Mouse (Mus musculus): ENCODE measurements around the gene Frk. TPM values are rescaled to one million over a fixed set of nuclear protein-coding genes. Genes with fewer than 3 reads are reported as not detected.

Frk gene
- polyA plus RNA-seq, 1 experiment from 2014 or later: 2.6 TPM

Other genes starting within 250 kb of the Frk start
- gene Tspyl1, start 201.2 kb upstream of the Frk start, polyA plus RNA-seq (2014; fragmentation: Nextera tagmentation; extraction: Ambion mirVana): 36.5 and 39.0 TPM in 2 replicates
- gene Tspyl4, start 186.0 kb upstream of the Frk start, polyA plus RNA-seq (2014; fragmentation: Nextera tagmentation; extraction: Ambion mirVana): 1.5 and 2.2 TPM in 2 replicates
- gene Col10a1, start 93.4 kb upstream of the Frk start, polyA plus RNA-seq (2014; fragmentation: Nextera tagmentation; extraction: Ambion mirVana): 0.19 and 0.32 TPM in 2 replicates
- 13.2 and 15.4 TPM in 2 replicates for gene Nt5dc1, start 64.8 kb upstream of the Frk start, polyA plus RNA-seq (2014; fragmentation: Nextera tagmentation; extraction: Ambion mirVana)